Mouse (Mus musculus) heart, embryonic 16.5 days (tissue): ENCODE measurements around the gene Zfp617. TPM values are rescaled to one million over a fixed set of nuclear protein-coding genes. Genes with fewer than 3 reads are reported as not detected.
"Not testable (repeated sequence)": the region's sequence is repeated elsewhere in the genome, so short reads cannot be mapped to it uniquely, and the experiment has no call there.

Experiments
- ATAC-seq: fragments of 200-750 bp; cut with Nextera tagmentation; replicated peaks from 2 replicates; pipeline ENCODE4 v1.8.0; 2017; ENCODE audit warnings: moderate number of reproducible peaks; ENCODE audit not compliant: insufficient read depth, low FRiP score; ENCODE audit errors: extremely low read depth
- H3K27ac ChIP-seq: fragments of 300-500 bp; sonication (generic); 2 replicates; pipeline ENCODE4 v1.5.1; 2014; ENCODE audit warnings: mild to moderate bottlenecking, low read length, control low read depth, moderate library complexity
- H3K27me3 ChIP-seq: fragments of 300-500 bp; sonication (generic); 2 replicates; pipeline ENCODE4 v1.6.1; 2014; ENCODE audit warnings: low read length, mixed read lengths; ENCODE audit not compliant: control insufficient read depth, insufficient read depth
- H3K36me3 ChIP-seq: fragments of 300-500 bp; sonication (generic); 2 replicates; pipeline ENCODE4 v1.6.1; 2014; ENCODE audit not compliant: control insufficient read depth, insufficient read depth
- H3K4me1 ChIP-seq: fragments of 300-500 bp; sonication (generic); 2 replicates; pipeline ENCODE4 v1.6.1; 2014; ENCODE audit warnings: low read length, mixed read lengths; ENCODE audit not compliant: control insufficient read depth, insufficient read depth
- H3K4me2 ChIP-seq: fragments of 300-500 bp; sonication (generic); 2 replicates; pipeline ENCODE4 v1.6.1; 2014; ENCODE audit warnings: low read depth, mild to moderate bottlenecking, control low read depth, low read length
- H3K4me3 ChIP-seq: fragments of 300-500 bp; sonication (generic); 2 replicates; pipeline ENCODE4 v1.5.1; 2014; ENCODE audit warnings: mild to moderate bottlenecking, control low read depth, low read length
- H3K9ac ChIP-seq: fragments of 300-500 bp; sonication (generic); 2 replicates; pipeline ENCODE4 v1.6.1; 2014; ENCODE audit warnings: low read length, control low read depth
- H3K9me3 ChIP-seq: fragments of 300-500 bp; sonication (generic); replicated peaks from 2 replicates; pipeline ENCODE4 v1.6.1; 2016; ENCODE audit warnings: low read length; ENCODE audit not compliant: control insufficient read depth
- WGBS: fragments of 180-500 bp; shearing (Covaris S2); extraction: QIAGEN DNeasy Blood & Tissue Kit; methylation state at CpG from one replicate; pipeline ENCODE4 v1.1.7; 2014; 5-methylcytosine and 5-hydroxymethylcytosine counted together
- polyA plus RNA-seq: library from polyadenylated mRNA; unstranded; fragments of >200 nt; fragmentation: Nextera tagmentation; extraction: Ambion mirVana; gene quantifications from 2 replicates; pipeline ENCODE4 v1.2.1, GENCODE M21; 2015

The Zfp617 gene
- polyA plus RNA-seq, 1 experiment from 2014 or later: 26.4 TPM

- H3K4me2 ChIP-seq: peak within 1 kb of the TSS; percentile 70
- 3% methylated on average over 34 of the region's 34 CpGs for WGBS
- no peaks in the 10 kb centered on the region for H3K27me3 ChIP-seq
- peak within 1 kb of the TSS; percentile 86 for H3K4me3 ChIP-seq
- peaks cover 14% of the 10 kb centered on the region for H3K4me1 ChIP-seq
- ATAC-seq: peak; percentile 100
- H3K36me3 ChIP-seq: peaks cover 5% of the 10 kb centered on the region; the same call in 1 of the 2 replicates
- H3K9ac ChIP-seq: peak within 1 kb of the TSS; percentile 90
- H3K27ac ChIP-seq: peak within 1 kb of the TSS; percentile 86
- no peaks in the 10 kb centered on the region for H3K9me3 ChIP-seq
These were observed 42.2 kb downstream of the Zfp617 start, which contains the start of gene Zfp961 for GRCm38 (mm10) chr8:71950482-71951221. Zfp961 (plus strand) TSS chr8:71951038.

GRCm38 (mm10) chr8:71951436-71952161 is 43.2 kb downstream of the Zfp617 start:
- 32% methylated on average over 14 of the region's 14 CpGs for WGBS
- H3K27me3 ChIP-seq: no peaks in the 10 kb centered on the region
- no peak for ATAC-seq
- H3K36me3 ChIP-seq: peaks cover 5% of the 10 kb centered on the region; the same call in 1 of the 2 replicates
- peak overlapping the region; percentile 70 for H3K4me2 ChIP-seq
- peak overlapping the region; percentile 90 for H3K9ac ChIP-seq
- no peaks in the 10 kb centered on the region for H3K9me3 ChIP-seq
- peak overlapping the region; percentile 41 for H3K27ac ChIP-seq
- peak overlapping the region; percentile 86 for H3K4me3 ChIP-seq
- peaks cover 14% of the 10 kb centered on the region for H3K4me1 ChIP-seq

GRCm38 (mm10) chr8:71952489-71952888 is 44.1 kb downstream of the Zfp617 start:
- H3K36me3 ChIP-seq: peaks cover 5% of the 10 kb centered on the region; the same call in 1 of the 2 replicates
- no peak for ATAC-seq
- no peak overlapping the region for H3K9ac ChIP-seq
- H3K4me2 ChIP-seq: 0 out of 2 replicates have a peak overlapping the region, but pooled peaks have one; percentile 70
- peaks cover 14% of the 10 kb centered on the region for H3K4me1 ChIP-seq
- WGBS: 81% methylated on average over 1 of the region's 1 CpGs
- no peaks in the 10 kb centered on the region for H3K27me3 ChIP-seq
- no peak overlapping the region for H3K27ac ChIP-seq
- no peak overlapping the region for H3K4me3 ChIP-seq
- no peaks in the 10 kb centered on the region for H3K9me3 ChIP-seq

DNA sequence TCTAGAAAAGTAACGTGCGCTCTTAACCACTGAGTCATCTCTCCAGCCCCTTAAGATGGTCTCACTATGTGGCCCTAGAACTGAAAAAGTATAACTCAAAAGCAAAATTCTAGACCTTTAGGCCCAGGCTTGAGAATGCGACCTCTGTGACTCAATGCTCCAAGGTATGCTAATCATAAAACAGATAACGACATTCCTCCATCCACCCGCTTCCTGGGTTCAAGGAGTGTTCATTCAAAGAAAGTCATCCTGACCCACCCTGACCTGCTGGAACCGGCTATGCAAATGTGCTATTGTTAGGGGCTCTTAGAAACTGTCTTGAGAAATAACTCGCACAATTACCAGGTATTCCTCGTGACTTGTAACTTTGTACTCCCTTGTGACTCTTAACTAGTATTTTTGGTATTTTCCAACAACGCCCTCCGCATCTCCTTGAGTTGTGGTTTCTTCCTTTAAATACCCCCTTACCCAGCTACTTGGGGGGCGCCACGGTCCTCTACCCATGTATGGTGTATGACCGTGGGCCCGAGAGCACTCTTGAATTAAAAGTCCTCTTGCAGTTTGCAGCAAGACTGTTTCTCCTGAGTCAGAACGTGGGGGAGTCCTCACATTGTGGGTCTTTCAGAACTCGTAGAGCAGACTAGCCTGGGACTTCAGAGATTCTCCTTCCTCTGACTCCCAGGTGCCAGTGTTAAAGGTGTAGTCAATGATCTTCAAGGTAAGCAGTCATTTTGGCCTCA is 44.7 kb downstream of the Zfp617 start:
- H3K36me3 ChIP-seq: not testable (repeated sequence)
- H3K4me1 ChIP-seq: peaks cover 14% of the 10 kb centered on the region
- 90% methylated on average over 16 of the region's 16 CpGs for WGBS

DNA sequence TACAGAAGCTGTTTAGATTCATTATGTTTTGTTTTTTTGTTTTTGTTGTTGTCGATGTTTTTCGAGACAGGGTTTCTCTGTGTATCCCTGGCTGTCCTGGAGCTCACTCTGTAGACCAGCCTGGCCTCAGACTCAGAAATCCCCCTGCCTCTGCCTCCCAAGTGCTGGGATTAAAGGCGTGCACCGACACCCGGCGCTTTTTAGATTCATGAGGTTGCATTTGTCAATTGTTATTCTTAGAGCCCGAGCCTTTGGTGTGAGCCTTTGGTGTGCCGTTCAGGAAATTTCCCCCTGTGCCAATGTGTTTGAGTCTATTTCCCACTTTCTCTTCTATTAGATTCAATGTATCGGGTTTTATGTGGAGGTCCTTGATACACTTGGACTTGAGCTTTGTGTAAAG is 46.2 kb downstream of the Zfp617 start:
- Histone ChIP-seq H3K4me3 (no peak overlapping the region), H3K9ac (no peak overlapping the region), H3K9me3 (no peaks in the 10 kb centered on the region), H3K27me3 (no peaks in the 10 kb centered on the region), H3K27ac (no peak overlapping the region), H3K4me1 (peaks cover 14% of the 10 kb centered on the region), H3K4me2 (no peak overlapping the region), H3K36me3 (peaks cover 5% of the 10 kb centered on the region; the same call in 1 of the 2 replicates)
- 95% methylated on average over 9 of the region's 9 CpGs for WGBS
- no peak for ATAC-seq

More for the DNA sequence above, 44.7 kb downstream of the Zfp617 start:
- not testable (repeated sequence) for ATAC-seq, H3K27me3 ChIP-seq, H3K27ac ChIP-seq, H3K9me3 ChIP-seq, H3K4me3 ChIP-seq, H3K9ac ChIP-seq, H3K4me2 ChIP-seq

GRCm38 (mm10) chr8:71960483-71960882 is 52.0 kb downstream of the Zfp617 start:
- H3K4me2 ChIP-seq: no peak overlapping the region
- ATAC-seq: no peak

GRCm38 (mm10) chr8:71961796-71962195 is 53.4 kb downstream of the Zfp617 start:
- Histone ChIP-seq H3K36me3 (peaks cover 22% of the 10 kb centered on the region), H3K9me3 (peaks cover 4% of the 10 kb centered on the region), H3K4me2 (no peak overlapping the region), H3K27ac (no peak overlapping the region), H3K27me3 (no peaks in the 10 kb centered on the region), H3K4me3 (no peak overlapping the region), H3K4me1 (no peaks in the 10 kb centered on the region), H3K9ac (no peak overlapping the region)
- 91% methylated on average over 5 of the region's 5 CpGs for WGBS
- ATAC-seq: no peak

More at GRCm38 (mm10) chr8:71960483-71960882, 52.0 kb downstream of the Zfp617 start:
- peaks cover 11% of the 10 kb centered on the region for H3K36me3 ChIP-seq
- no peak overlapping the region for H3K4me3 ChIP-seq
- H3K9me3 ChIP-seq: no peaks in the 10 kb centered on the region; the same call in 1 of the 2 replicates
- H3K9ac ChIP-seq: no peak overlapping the region
- no peaks in the 10 kb centered on the region for H3K4me1 ChIP-seq
- H3K27me3 ChIP-seq: no peaks in the 10 kb centered on the region
- no peak overlapping the region for H3K27ac ChIP-seq

GRCm38 (mm10) chr8:71964051-71964450 is 55.6 kb downstream of the Zfp617 start:
- WGBS: 68% methylated on average over 3 of the region's 3 CpGs

More at GRCm38 (mm10) chr8:71964051-71964450, 55.6 kb downstream of the Zfp617 start:
- H3K27ac ChIP-seq: no peak overlapping the region
- H3K36me3 ChIP-seq: peaks cover 42% of the 10 kb centered on the region
- no peak for ATAC-seq
- peaks cover 7% of the 10 kb centered on the region for H3K9me3 ChIP-seq
- H3K4me3 ChIP-seq: no peak overlapping the region
- H3K4me2 ChIP-seq: no peak overlapping the region
- no peak overlapping the region for H3K9ac ChIP-seq
- no peaks in the 10 kb centered on the region for H3K27me3 ChIP-seq
- H3K4me1 ChIP-seq: no peaks in the 10 kb centered on the region
